Mouse (Mus musculus) heart, adult 2 months (tissue): ENCODE data around the gene Usp7. TPM values are rescaled to one million over a fixed set of nuclear protein-coding genes. Genes with fewer than 3 reads are reported as not detected.

ENCODE experiments used
- DNase-seq, 2 experiments: peaks; one replicate each; pipeline ENCODE4 v3.0.0; 2021
- H3K27ac ChIP-seq: fragments of 200-600 bp; 2 replicates; pipeline ENCODE4 v1.8.1; 2022
- H3K27me3 ChIP-seq: fragments of 200-500 bp; 2 replicates; pipeline ENCODE4 v1.6.1; 2012; ENCODE audit warnings: mild to moderate bottlenecking, low read length, inconsistent platforms, mixed read lengths; ENCODE audit not compliant: control insufficient read depth, insufficient read depth
- H3K36me3 ChIP-seq: fragments of 200-500 bp; 2 replicates; pipeline ENCODE4 v1.6.1; 2012; ENCODE audit warnings: low read length, inconsistent platforms; ENCODE audit not compliant: control insufficient read depth, insufficient read depth
- H3K4me1 ChIP-seq: fragments of 200-500 bp; 2 replicates; pipeline ENCODE4 v1.6.1; 2011; ENCODE audit warnings: low read length; ENCODE audit not compliant: control insufficient read depth, insufficient read depth
- H3K4me3 ChIP-seq: fragments of 200-600 bp; 2 replicates; pipeline ENCODE4 v1.8.1; 2022
- H3K79me2 ChIP-seq: fragments of 200-500 bp; replicated peaks from 2 replicates; pipeline ENCODE4 v1.6.1; 2012; ENCODE audit warnings: mild to moderate bottlenecking, inconsistent platforms, low read length, moderate library complexity, mixed read lengths; ENCODE audit not compliant: control insufficient read depth, insufficient read depth
- H3K9ac ChIP-seq: fragments of 200-500 bp; 2 replicates; pipeline ENCODE4 v1.6.1; 2012; ENCODE audit warnings: low read depth, mild to moderate bottlenecking, control low read depth, inconsistent platforms, low read length, mixed read lengths
- CTCF ChIP-seq: fragments of 200-600 bp; IDR thresholded peaks from 2 replicates; pipeline ENCODE4 v1.8.1; 2022; ENCODE audit warnings: antibody characterized with exemption, mild to moderate bottlenecking, moderate library complexity
- EP300 ChIP-seq: fragments of 200-500 bp; IDR thresholded peaks from 2 replicates; pipeline ENCODE4 v1.6.1; 2011; ENCODE audit warnings: low read depth, low read length, control low read depth; ENCODE audit not compliant: insufficient read depth
- POLR2A ChIP-seq: fragments of 200-500 bp; IDR thresholded peaks from 2 replicates; pipeline ENCODE4 v1.6.1; 2011; ENCODE audit warnings: mild to moderate bottlenecking, low read depth, low read length, control low read depth; ENCODE audit not compliant: insufficient read depth
- WGBS: fragments of 180-500 bp; shearing (Covaris S2); methylation state at CpG from one replicate; pipeline ENCODE4 v1.1.7; 2018; 5-methylcytosine and 5-hydroxymethylcytosine counted together
- intact Hi-C: fragments of 180-260 bp; cut with DNase I; formaldehyde crosslinking; loops from one replicate; pipeline ENCODE4 v1.15.1; 2025
- polyA plus RNA-seq: library from polyadenylated mRNA; depleted of rRNA; stranded (reverse); fragments of >200 nt; gene quantifications from 2 replicates; pipeline ENCODE4 v1.2.3, GENCODE M21; 2012
- total RNA-seq, 2 experiments: library from RNA; stranded (reverse); gene quantifications; 2 replicates each; pipeline ENCODE4 v1.2.3; 2021

Gene Usp7
- total and polyA plus RNA-seq, 3 experiments: 19.4 to 49.0 (median 45.6) TPM

- no peak for DNase-seq
- no peak for TF ChIP-seq EP300
- no peak for TF ChIP-seq CTCF
- TF ChIP-seq POLR2A: no peak
- intact Hi-C loops: loop anchor here (2.0 kb wide), 1 partner anchor 16 kb away; no protein-coding TSS in a partner anchor
- 24% methylated on average over 13 of the region's 15 CpGs for WGBS
- Histone ChIP-seq H3K27ac (peak overlapping the region; percentile 85), H3K27me3 (no peaks in the 10 kb centered on the region), H3K4me3 (peak overlapping the region; percentile 63), H3K4me1 (peaks cover 40% of the 10 kb centered on the region), H3K9ac (peak overlapping the region; percentile 45), H3K36me3 (peaks cover 2% of the 10 kb centered on the region; the same call in 1 of the 2 replicates), H3K79me2 (no peaks in the 10 kb centered on the region; the same call in 1 of the 2 replicates)
Observed at GRCm38 (mm10) chr16:8670041-8671035, 121.8 kb downstream of the Usp7 start.

DNA sequence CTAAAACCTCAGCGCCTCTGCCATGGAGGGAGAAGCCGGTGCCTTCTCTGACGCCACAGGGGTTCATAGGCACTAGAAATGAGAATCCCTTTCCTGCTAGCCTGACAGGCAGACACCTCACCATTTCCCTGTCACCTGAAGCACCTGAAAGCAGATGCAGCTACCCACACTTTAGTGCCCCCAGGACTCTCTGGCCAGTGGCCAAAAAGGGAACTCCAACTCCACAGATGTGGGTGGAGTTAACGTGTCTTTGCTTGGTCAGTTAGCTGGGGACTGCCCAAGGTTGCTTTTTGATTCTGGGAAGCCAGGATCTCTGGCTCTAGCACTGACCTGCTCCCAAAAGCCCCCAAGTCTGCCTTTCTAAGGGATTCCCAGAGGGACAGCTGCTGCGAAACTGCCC is 122.7 kb downstream of the Usp7 start:
- Histone ChIP-seq H3K27ac (peak overlapping the region; percentile 31), H3K9ac (no peak overlapping the region), H3K4me1 (peaks cover 43% of the 10 kb centered on the region), H3K4me3 (no peak overlapping the region), H3K79me2 (no peaks in the 10 kb centered on the region; the same call in 1 of the 2 replicates), H3K36me3 (peaks cover 2% of the 10 kb centered on the region; the same call in 1 of the 2 replicates), H3K27me3 (no peaks in the 10 kb centered on the region)
- TF ChIP-seq CTCF (no peak), EP300 (no peak), POLR2A (no peak)
- no peak for DNase-seq
- intact Hi-C loops: no loop called here
- 64% methylated on average over 5 of the region's 5 CpGs for WGBS

DNA sequence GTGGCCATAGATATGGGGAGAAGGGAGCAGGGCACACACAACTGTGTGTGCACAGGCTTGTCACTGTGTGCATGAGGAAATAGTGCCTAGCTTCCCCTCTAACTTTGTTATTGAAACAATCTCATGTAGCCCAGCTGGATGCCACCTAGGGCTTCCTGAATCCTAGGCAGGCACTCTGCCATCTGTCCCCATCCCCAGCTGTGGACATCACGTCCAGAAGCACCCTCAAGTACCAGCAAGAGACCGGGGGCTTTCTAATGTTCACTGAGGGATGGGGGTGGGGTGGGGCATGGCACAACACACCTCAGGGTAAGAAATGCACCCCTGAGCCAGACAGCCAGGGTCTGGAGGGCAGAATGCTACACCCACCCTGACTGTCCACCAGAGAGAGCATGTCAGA is 123.7 kb downstream of the Usp7 start:
- intact Hi-C loops: no loop called here
- Histone ChIP-seq H3K27ac (peak overlapping the region; percentile 29; the same call in 1 of the 2 replicates), H3K4me3 (no peak overlapping the region), H3K27me3 (no peaks in the 10 kb centered on the region), H3K36me3 (peaks cover 2% of the 10 kb centered on the region; the same call in 1 of the 2 replicates), H3K4me1 (peaks cover 43% of the 10 kb centered on the region), H3K79me2 (no peaks in the 10 kb centered on the region; the same call in 1 of the 2 replicates), H3K9ac (no peak overlapping the region)
- no peak for TF ChIP-seq POLR2A
- no peak for TF ChIP-seq EP300
- no peak for TF ChIP-seq CTCF
- DNase-seq: no peak
- WGBS: 52% methylated on average over 2 of the region's 2 CpGs

- Histone ChIP-seq H3K9ac (no peak overlapping the region), H3K27ac (peak overlapping the region; percentile 84), H3K36me3 (peaks cover 2% of the 10 kb centered on the region; the same call in 1 of the 2 replicates), H3K4me1 (peaks cover 45% of the 10 kb centered on the region), H3K4me3 (no peak overlapping the region), H3K27me3 (no peaks in the 10 kb centered on the region), H3K79me2 (no peaks in the 10 kb centered on the region; the same call in 1 of the 2 replicates)
- peak; percentile 59 to 61 for DNase-seq
- no peak for TF ChIP-seq EP300
- no peak for TF ChIP-seq CTCF
- no peak; the same call in 1 of the 2 replicates for TF ChIP-seq POLR2A
- intact Hi-C loops: no loop called here
- WGBS: 50% methylated on average over 4 of the region's 4 CpGs
Observed at GRCm38 (mm10) chr16:8667814-8668213, 124.3 kb downstream of the Usp7 start.

GRCm38 (mm10) chr16:8667261-8667660 is 124.8 kb downstream of the Usp7 start:
- WGBS: 31% methylated on average over 7 of the region's 7 CpGs
- Histone ChIP-seq H3K9ac (no peak overlapping the region), H3K27me3 (no peaks in the 10 kb centered on the region), H3K4me3 (no peak overlapping the region), H3K27ac (peak overlapping the region; percentile 84), H3K36me3 (peaks cover 2% of the 10 kb centered on the region; the same call in 1 of the 2 replicates), H3K79me2 (no peaks in the 10 kb centered on the region; the same call in 1 of the 2 replicates), H3K4me1 (peaks cover 47% of the 10 kb centered on the region)
- TF ChIP-seq EP300 (no peak), POLR2A (peak; percentile 51; the same call in 1 of the 2 replicates)
- intact Hi-C loops: no loop called here
- DNase-seq: peak; percentile 55 to 58

DNA sequence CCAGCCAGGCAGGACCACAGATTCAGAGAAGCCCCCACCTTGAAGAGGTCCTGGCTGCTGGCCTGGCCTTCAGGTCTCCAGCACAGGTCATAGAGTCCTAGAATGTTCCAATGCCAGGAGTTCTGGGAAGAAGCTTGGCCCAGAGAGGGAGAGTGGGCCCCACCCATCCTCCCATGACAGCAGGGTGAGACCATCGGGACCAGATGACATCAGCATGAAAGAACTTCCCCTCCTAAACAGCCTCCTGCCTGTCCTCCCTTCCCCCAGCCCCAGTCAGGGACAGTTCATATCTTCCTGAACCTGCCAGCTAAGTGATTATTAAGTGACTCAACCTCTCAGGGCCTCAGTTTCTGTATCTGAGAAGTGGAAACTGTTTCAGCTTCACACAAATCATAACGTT is 125.7 kb downstream of the Usp7 start:
- Histone ChIP-seq H3K27ac (peak overlapping the region; percentile 84), H3K9ac (no peak overlapping the region)
- intact Hi-C loops: no loop called here

More for the DNA sequence above, 125.7 kb downstream of the Usp7 start:
- Histone ChIP-seq H3K4me1 (peaks cover 47% of the 10 kb centered on the region), H3K79me2 (no peaks in the 10 kb centered on the region; the same call in 1 of the 2 replicates), H3K36me3 (peaks cover 2% of the 10 kb centered on the region; the same call in 1 of the 2 replicates), H3K4me3 (no peak overlapping the region), H3K27me3 (no peaks in the 10 kb centered on the region)
- DNase-seq: peak; percentile 64 to 83
- WGBS: 10% methylated on average over 2 of the region's 2 CpGs
- peak; percentile 88 for TF ChIP-seq EP300
- no peak for TF ChIP-seq CTCF
- no peak for TF ChIP-seq POLR2A
